Mouse (Mus musculus) neural tube, embryonic 10.5 days (tissue): ENCODE measurements at regions not wholly inside any gene's neighbourhood (a gene's known extent, or its start where the extent isn't known, plus 50 kb on each side); places are given as distances from the start of the nearest gene placed in this dataset.

Experiments
- DNase-seq: peaks from one replicate; pipeline ENCODE4 v3.0.0-alpha.2; 2017; ENCODE audit warnings: low spot score; ENCODE audit errors: extremely low spot score

DNA sequence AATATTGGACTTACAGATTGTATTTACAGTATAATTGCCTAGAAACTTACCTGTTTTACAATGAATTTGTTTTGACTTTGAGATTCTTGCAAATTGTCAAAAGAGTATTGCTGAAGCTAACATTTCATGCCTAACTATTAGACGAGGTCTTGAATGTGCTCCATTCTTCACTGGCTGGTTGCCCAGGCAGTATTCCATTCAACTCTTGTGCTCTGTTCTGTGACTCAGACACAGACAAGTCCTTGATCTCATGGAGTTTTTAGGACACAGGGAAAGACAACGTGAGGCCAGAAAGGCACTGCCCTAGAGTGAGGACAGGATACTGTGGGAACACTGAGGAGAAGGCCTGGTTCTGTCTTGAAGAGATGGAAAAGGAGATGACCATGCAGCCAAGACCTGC lies 57.0 kb upstream of the Mpp6 start:
- DNase-seq: no peak

DNA sequence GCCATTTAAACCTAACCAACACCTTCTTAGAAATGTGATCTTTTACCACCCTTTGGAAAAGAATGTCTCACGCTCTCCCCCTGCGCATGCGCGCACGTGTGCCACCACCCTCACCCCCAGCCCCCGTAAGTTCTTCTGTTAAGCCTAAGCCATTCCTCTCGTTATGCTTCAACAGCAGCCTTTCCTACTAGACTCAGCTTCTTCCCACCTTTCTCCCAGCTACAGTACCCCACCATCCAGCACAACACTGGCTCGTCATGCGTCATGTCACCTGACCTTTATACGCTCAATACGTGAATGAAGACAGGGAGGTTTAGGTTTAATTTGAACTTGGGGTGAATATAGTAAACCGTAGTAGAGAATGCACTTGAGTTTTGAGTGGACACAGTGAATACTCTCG lies 55.8 kb upstream of the Mpp6 start:
- no peak for DNase-seq

DNA sequence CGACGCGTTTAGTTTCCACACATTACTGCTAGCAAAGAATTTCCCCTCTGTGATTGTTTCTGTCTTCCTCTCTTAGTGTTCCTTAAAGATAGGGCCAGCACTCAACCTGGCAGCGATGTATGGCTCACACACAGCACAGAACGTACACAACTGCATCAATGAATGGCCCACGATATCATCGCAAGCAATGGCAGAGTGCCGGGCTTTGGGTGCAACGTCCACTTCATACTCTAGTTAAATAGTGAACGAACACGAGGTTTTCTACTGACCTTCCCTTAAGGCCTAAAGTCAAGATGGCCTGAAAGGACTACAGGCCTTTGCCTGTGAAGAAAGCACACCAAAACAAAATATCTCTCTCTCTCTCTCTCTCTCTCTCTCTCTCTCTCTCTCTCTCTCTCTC lies 51.4 kb upstream of the Mpp6 start:
- DNase-seq: no peak

DNA sequence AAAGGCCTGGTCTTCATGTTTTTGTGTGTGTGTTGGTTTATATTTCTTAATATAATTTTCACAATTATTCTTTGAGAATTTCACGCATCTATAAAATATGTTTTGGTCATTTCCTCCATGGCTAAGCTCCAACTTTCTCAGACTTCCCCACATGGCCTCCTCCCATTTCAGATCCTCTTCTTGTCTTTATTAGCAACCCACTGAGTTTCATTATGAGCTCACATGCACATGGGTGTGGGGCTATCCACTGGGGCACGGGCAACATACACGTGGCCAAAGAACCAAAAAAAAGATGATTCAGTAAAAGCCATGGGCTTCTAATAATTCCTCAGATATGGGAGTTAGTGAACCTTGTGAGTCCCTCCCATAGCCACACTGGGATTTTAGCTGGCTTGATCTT lies 50.1 kb upstream of the Mpp6 start:
- DNase-seq: no peak
